Mouse (Mus musculus) thymus, adult 2 months (tissue): ENCODE data around the gene Pcp2.

ENCODE experiments used
- CTCF ChIP-seq: fragments of 200-500 bp; IDR thresholded peaks from 2 replicates; pipeline ENCODE4 v1.5.1; 2012; ENCODE audit warnings: mild to moderate bottlenecking, control low read depth, low read length, moderate library complexity, borderline replicate concordance; ENCODE audit not compliant: control insufficient read depth, poor library complexity, insufficient read depth; ENCODE audit errors: extremely low read depth
- POLR2A ChIP-seq: fragments of 200-500 bp; IDR thresholded peaks from 2 replicates; pipeline ENCODE4 v1.6.1; 2012; ENCODE audit warnings: mild to moderate bottlenecking, low read length, control low read depth, moderate library complexity; ENCODE audit not compliant: control insufficient read depth, poor library complexity, insufficient read depth; ENCODE audit errors: extremely low read depth

- TF ChIP-seq CTCF (no peak), POLR2A (no peak)
Observed at GRCm38 (mm10) chr8:3656725-3657381, 31.5 kb upstream of the Pcp2 start.
